Mouse (Mus musculus) embryonic facial prominence, embryonic 14.5 days (tissue): ENCODE results near the gene Phlda3. TPM values are rescaled to one million over a fixed set of nuclear protein-coding genes. Genes with fewer than 3 reads are reported as not detected.
A peak's percentile ranks its signal among the peaks of the same experiment; 100 is the strongest.

Source experiments
- ATAC-seq: fragments of 200-750 bp; cut with Nextera tagmentation; 2 replicates; pipeline ENCODE4 v1.8.0; 2017; ENCODE audit warnings: low read depth, moderate number of reproducible peaks, moderate TSS enrichment
- DNase-seq: peaks from one replicate; pipeline ENCODE4 v3.0.0-alpha.2; 2015; ENCODE audit warnings: low spot score
- H3K27ac ChIP-seq: fragments of 300-500 bp; sonication (generic); replicated peaks from 2 replicates; pipeline ENCODE4 v1.5.1; 2014; ENCODE audit warnings: low read depth, mild to moderate bottlenecking, low read length, moderate library complexity
- H3K27me3 ChIP-seq: fragments of 300-500 bp; sonication (generic); replicated peaks from 2 replicates; pipeline ENCODE4 v1.6.1; 2014; ENCODE audit warnings: low read length; ENCODE audit not compliant: control insufficient read depth, insufficient read depth
- H3K36me3 ChIP-seq: fragments of 300-500 bp; sonication (generic); 2 replicates; pipeline ENCODE4 v1.6.1; 2014; ENCODE audit warnings: low read length, mixed read lengths; ENCODE audit not compliant: control insufficient read depth, insufficient read depth
- H3K4me1 ChIP-seq: fragments of 300-500 bp; sonication (generic); 2 replicates; pipeline ENCODE4 v1.6.1; 2014; ENCODE audit warnings: antibody characterized with exemption, low read length; ENCODE audit not compliant: control insufficient read depth, insufficient read depth
- H3K4me2 ChIP-seq: fragments of 300-500 bp; sonication (generic); 2 replicates; pipeline ENCODE4 v1.6.1; 2014; ENCODE audit warnings: low read depth, mild to moderate bottlenecking, low read length, moderate library complexity, mixed read lengths
- H3K4me3 ChIP-seq: fragments of 300-500 bp; sonication (generic); 2 replicates; pipeline ENCODE4 v1.5.1; 2014; ENCODE audit warnings: low read depth, mild to moderate bottlenecking, low read length
- H3K9ac ChIP-seq: fragments of 300-500 bp; sonication (generic); 2 replicates; pipeline ENCODE4 v1.6.1; 2014; ENCODE audit warnings: low read depth, mild to moderate bottlenecking, low read length, moderate library complexity, mixed read lengths
- H3K9me3 ChIP-seq: fragments of 300-500 bp; sonication (generic); 2 replicates; pipeline ENCODE4 v1.6.1; 2016; ENCODE audit warnings: low read length; ENCODE audit not compliant: control insufficient read depth
- WGBS: fragments of 180-500 bp; shearing (Covaris S2); extraction: QIAGEN DNeasy Blood & Tissue Kit; methylation state at CpG from one replicate; pipeline ENCODE4 v1.1.7; 2014; 5-methylcytosine and 5-hydroxymethylcytosine counted together
- polyA plus RNA-seq: library from polyadenylated mRNA; unstranded; fragments of >200 nt; fragmentation: Nextera tagmentation; extraction: Ambion mirVana; gene quantifications from 2 replicates; pipeline ENCODE4 v1.2.1, GENCODE M21; 2014

Phlda3 gene
- polyA plus RNA-seq, 1 experiment from 2014 or later = 90.4 TPM

DNA sequence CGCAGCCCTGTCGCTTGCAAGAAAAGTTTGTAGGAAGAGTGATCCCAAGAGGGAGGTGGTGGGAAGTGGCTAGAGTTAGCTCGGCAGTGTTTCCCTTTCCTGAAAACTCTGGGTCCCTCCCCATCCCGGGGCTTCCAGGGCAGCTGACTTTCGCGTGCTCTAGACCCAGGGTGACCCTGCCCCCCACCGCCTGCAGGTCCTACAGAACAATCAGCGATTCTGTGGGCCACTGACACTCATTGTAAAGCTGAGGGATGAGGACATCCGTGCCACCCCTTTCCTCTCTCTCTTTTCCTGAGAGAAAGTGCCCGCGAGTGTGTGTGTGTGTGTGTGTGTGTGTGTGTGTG, 36.6 kb upstream of the Phlda3 start:
- peaks cover 42% of the 10 kb centered on the region for H3K4me1 ChIP-seq

DNA sequence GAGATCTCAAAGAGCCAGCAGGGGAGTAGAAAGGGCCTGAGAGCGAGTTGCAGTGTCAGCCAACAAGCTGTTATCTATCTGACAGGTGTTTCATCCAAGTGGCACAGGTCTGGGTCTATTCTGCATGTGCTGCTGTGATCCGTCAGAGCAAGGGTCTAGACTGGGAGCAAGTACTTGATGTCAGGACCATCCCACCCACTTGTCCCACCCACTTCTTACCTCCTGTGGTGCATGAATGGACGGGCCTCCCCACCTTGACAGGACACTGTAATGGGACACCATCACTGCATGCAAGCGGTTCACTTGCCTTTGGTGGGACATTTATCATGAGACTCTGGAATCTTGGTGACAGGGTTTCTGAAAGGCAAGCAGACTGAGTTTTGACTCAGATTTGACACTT, 36.1 kb upstream of the Phlda3 start:
- Histone ChIP-seq H3K4me3 (peak overlapping the region; percentile 69), H3K9ac (peak overlapping the region; percentile 81), H3K4me2 (peak overlapping the region; percentile 88), H3K9me3 (no peaks in the 10 kb centered on the region), H3K4me1 (peaks cover 47% of the 10 kb centered on the region), H3K27me3 (no peaks in the 10 kb centered on the region), H3K36me3 (no peaks in the 10 kb centered on the region), H3K27ac (peak overlapping the region; percentile 77; the same call in 1 of the 2 replicates)
- DNase-seq = no peak
- WGBS = 20% methylated on average over 4 of the region's 4 CpGs
- no peak for ATAC-seq

More for the DNA sequence above, 36.6 kb upstream of the Phlda3 start:
- H3K36me3 ChIP-seq = no peaks in the 10 kb centered on the region
- H3K4me3 ChIP-seq = peak overlapping the region; percentile 69
- peak overlapping the region; percentile 81 for H3K9ac ChIP-seq
- DNase-seq = no peak
- H3K27me3 ChIP-seq = no peaks in the 10 kb centered on the region
- peak overlapping the region; percentile 88 for H3K4me2 ChIP-seq
- H3K27ac ChIP-seq = peak overlapping the region; percentile 77
- ATAC-seq = no peak
- WGBS = 2% methylated on average over 9 of the region's 11 CpGs
- H3K9me3 ChIP-seq = no peaks in the 10 kb centered on the region

DNA sequence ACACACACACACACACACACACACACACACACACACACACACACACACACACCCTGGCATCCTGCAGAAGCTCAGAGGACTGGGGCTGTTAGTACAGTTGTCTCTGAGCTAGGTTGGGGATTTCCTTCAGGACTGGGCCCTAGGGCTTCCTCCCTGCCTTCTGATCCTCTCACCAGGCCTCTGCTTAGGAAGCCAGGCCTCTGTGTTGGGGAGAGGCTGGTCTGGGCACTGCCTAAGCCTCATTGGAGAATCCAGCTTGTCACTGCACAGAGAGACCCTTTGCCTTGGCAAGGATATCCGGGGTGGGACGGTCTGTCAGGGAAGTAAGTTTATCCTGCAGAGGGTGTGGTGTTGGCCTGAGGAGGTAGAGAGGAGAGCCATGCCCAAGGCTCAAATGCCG, 35.6 kb upstream of the Phlda3 start:
- H3K4me2 ChIP-seq = peak overlapping the region; percentile 88
- ATAC-seq = no peak
- H3K27ac ChIP-seq = peak overlapping the region; percentile 95; the same call in 1 of the 2 replicates
- H3K9ac ChIP-seq = peak overlapping the region; percentile 81
- no peaks in the 10 kb centered on the region for H3K27me3 ChIP-seq
- H3K9me3 ChIP-seq = no peaks in the 10 kb centered on the region
- 24% methylated on average over 3 of the region's 3 CpGs for WGBS
- peaks cover 52% of the 10 kb centered on the region for H3K4me1 ChIP-seq
- H3K4me3 ChIP-seq = peak overlapping the region; percentile 69
- H3K36me3 ChIP-seq = no peaks in the 10 kb centered on the region
- no peak for DNase-seq

DNA sequence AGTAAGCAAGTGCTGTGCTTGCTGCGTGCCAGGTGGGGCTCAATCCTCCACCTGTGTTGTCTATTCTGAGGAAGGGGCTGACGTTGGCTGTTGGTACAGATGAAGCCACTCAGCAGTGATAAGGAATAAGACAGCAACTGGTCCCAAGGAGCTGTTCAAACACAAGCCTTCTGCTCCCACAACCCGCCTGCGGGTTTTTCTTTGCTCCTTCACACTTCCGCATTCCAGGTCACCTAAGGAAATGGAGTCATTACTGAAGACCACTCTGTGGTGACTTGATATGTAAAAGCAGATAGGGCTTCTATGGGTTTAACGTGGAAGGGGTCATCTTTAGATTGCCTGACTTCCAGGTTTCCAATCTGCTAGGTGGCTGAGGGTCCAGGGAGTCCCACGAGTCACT, 34.5 kb upstream of the Phlda3 start:
- peaks cover 56% of the 10 kb centered on the region for H3K4me1 ChIP-seq
- no peaks in the 10 kb centered on the region for H3K9me3 ChIP-seq
- ATAC-seq (no peak), DNase-seq (no peak)
- H3K9ac ChIP-seq = peak overlapping the region; percentile 34; the same call in 1 of the 2 replicates
- H3K27ac ChIP-seq = peak overlapping the region; percentile 95
- 45% methylated on average over 7 of the region's 7 CpGs for WGBS
- peak overlapping the region; percentile 88 for H3K4me2 ChIP-seq
- no peaks in the 10 kb centered on the region for H3K27me3 ChIP-seq
- peak overlapping the region; percentile 0 for H3K4me3 ChIP-seq
- H3K36me3 ChIP-seq = no peaks in the 10 kb centered on the region

DNA sequence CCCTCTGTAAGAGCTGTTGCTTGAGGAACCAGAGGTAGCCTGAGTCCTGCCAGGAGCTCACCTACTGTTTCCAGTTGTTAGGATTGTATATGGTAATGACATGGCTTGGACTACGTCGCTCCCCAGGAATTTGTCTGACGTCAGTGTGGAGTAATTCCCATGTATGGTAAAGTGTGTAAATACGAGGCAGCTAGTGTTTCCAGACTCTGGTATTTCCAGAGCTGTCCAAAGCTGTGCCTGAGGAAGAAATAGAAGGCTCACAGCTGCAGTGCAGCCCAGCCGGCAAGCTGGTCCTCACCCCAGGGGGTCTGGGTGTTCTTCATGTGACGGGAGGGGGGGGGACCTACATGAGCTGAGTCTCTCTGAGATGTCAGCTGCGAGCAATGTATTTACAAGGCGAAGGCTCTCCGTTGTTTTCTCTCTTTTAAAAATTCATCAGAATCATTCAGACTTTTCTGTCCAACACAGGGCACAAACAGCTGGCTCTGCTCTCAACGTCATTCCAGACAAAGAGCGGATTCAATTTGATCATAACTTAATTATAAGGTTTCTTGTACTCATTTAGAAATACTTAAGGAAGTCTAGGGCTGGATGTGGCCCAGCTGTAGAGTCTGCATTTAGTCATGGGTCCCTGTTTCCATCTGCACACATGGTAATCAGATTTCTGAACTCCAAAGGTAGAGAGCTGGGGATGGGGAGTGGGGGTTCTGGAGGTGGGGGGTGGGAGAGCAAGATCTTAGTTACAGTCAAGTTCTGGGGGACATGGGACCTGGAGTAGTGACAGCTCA, 33.8 kb upstream of the Phlda3 start:
- Histone ChIP-seq H3K4me2 (peak overlapping the region; percentile 88), H3K9ac (peak overlapping the region; percentile 34; the same call in 1 of the 2 replicates), H3K27me3 (no peaks in the 10 kb centered on the region), H3K9me3 (no peaks in the 10 kb centered on the region), H3K4me3 (peak overlapping the region; percentile 0; the same call in 1 of the 2 replicates), H3K36me3 (no peaks in the 10 kb centered on the region), H3K4me1 (peaks cover 56% of the 10 kb centered on the region), H3K27ac (peak overlapping the region; percentile 95)
- peak; percentile 86 for ATAC-seq
- WGBS = 9% methylated on average over 11 of the region's 11 CpGs
- DNase-seq = peak; percentile 97

DNA sequence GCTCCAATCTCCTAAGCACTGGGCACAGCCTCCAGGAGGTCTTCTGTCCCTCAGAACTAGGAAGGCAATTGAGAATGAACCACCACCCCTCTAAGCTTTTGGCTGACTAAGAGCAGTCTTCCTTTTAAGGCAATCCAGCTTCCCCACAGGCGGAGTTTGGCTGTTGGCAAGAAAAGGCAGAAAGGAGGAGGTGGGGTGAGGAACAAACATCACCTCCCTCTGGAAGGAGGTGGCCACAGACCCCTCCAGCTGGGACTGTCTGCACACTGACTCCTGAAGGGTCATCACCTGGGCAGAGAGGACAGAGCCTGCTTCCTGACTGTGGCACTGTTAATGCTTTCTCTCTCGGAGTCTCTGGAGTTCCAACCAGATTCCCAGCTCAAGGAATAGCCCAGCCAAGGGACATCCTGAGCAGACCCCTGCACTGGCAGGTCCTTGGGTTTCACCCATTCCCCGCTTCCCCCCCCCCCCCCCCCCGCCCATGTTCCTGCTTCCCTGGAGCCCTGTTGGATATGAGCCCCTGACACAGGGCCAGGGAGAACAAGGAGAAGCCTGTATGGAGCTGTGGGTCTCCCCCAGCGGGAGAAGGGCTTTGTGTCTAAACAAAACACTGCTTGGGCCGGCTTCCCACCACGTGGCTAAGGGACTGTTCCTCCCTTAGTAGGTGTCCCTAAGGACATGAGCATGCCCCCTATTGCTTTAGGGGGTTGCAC, 31.5 kb upstream of the Phlda3 start:
- WGBS = 30% methylated on average over 5 of the region's 7 CpGs
- peaks cover 59% of the 10 kb centered on the region for H3K4me1 ChIP-seq
- peak overlapping the region; percentile 14; the same call in 1 of the 2 replicates for H3K4me2 ChIP-seq
- H3K9me3 ChIP-seq = no peaks in the 10 kb centered on the region
- H3K9ac ChIP-seq = no peak overlapping the region
- ATAC-seq (no peak), DNase-seq (peak; percentile 83)
- H3K27ac ChIP-seq = peak overlapping the region; percentile 45
- no peaks in the 10 kb centered on the region for H3K36me3 ChIP-seq
- H3K27me3 ChIP-seq = no peaks in the 10 kb centered on the region
- H3K4me3 ChIP-seq = no peak overlapping the region

DNA sequence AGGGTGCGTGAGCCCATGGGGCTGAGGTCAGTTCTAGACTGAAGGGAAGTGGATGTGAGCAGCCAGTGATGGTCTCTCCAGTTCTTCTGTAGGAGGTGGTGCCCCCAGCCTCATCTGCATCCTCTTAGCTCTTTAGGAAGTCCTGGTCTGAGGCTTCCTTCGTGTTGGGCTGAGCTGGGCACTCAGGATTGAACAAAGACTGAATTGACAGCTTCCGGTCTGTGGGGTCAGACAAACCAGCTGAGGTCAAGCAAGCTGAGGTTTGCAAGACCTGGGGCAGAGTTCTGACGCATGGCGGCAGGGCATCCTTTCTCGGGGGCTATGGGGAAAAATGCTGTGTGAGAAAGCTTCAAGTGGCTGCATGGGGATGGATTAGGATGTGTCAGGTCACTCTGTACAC, 30.5 kb upstream of the Phlda3 start:
- 36% methylated on average over 6 of the region's 6 CpGs for WGBS
- peaks cover 54% of the 10 kb centered on the region for H3K4me1 ChIP-seq
- no peaks in the 10 kb centered on the region for H3K27me3 ChIP-seq
- H3K9me3 ChIP-seq = no peaks in the 10 kb centered on the region
- H3K27ac ChIP-seq = 0 out of 2 replicates have a peak overlapping the region, but pooled peaks have one; percentile 45
- no peak overlapping the region for H3K9ac ChIP-seq
- no peaks in the 10 kb centered on the region for H3K36me3 ChIP-seq
- H3K4me2 ChIP-seq = no peak overlapping the region
- H3K4me3 ChIP-seq = no peak overlapping the region
- ATAC-seq (no peak), DNase-seq (no peak)

DNA sequence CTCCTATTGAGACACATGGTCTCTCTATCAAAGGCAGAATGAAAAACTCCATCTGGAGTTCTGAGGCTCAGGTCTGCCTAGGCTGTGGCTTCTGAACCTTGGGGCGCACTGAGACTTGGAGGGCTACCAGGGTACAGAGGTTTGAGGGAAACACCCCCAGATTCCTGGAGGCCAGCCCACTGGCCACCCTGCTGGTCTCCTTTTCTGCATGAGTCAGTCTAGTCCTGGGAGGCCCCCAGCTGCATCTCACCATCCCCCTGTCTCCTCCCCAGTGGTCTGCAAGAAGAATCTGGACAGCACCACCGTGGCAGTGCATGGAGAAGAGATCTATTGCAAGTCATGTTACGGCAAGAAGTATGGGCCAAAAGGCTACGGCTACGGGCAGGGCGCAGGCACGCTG, 20.9 kb upstream of the Phlda3 start:
- no peak overlapping the region for H3K4me3 ChIP-seq
- ATAC-seq = no peak
- DNase-seq = no peak
- no peak overlapping the region for H3K9ac ChIP-seq
- no peak overlapping the region for H3K27ac ChIP-seq
- no peaks in the 10 kb centered on the region for H3K27me3 ChIP-seq
- no peak overlapping the region for H3K4me2 ChIP-seq
- H3K4me1 ChIP-seq = peaks cover 12% of the 10 kb centered on the region
- peaks cover 36% of the 10 kb centered on the region for H3K36me3 ChIP-seq
- WGBS = 90% methylated on average over 7 of the region's 7 CpGs
- H3K9me3 ChIP-seq = no peaks in the 10 kb centered on the region
